Mouse (Mus musculus) hindbrain, embryonic 11.5 days (tissue): ENCODE results near the gene Rtkn. TPM values are rescaled to one million over a fixed set of nuclear protein-coding genes. Genes with fewer than 3 reads are reported as not detected.

ENCODE experiments used
- ATAC-seq: fragments of 200-750 bp; cut with Nextera tagmentation; 2 replicates; pipeline ENCODE4 v1.8.0; 2017; ENCODE audit warnings: mild to moderate bottlenecking, moderate TSS enrichment, moderate library complexity; ENCODE audit not compliant: low FRiP score
- DNase-seq: peaks from one replicate; pipeline ENCODE4 v3.0.0-alpha.2; 2015; ENCODE audit warnings: low spot score
- H3K27ac ChIP-seq: fragments of 300-500 bp; sonication (generic); 2 replicates; pipeline ENCODE4 v1.5.1; 2014; ENCODE audit warnings: mild to moderate bottlenecking, low read depth, low read length
- H3K27me3 ChIP-seq: fragments of 300-500 bp; sonication (generic); 2 replicates; pipeline ENCODE4 v1.6.1; 2014; ENCODE audit warnings: mild to moderate bottlenecking, low read length, moderate library complexity, mixed read lengths; ENCODE audit not compliant: control insufficient read depth, insufficient read depth
- H3K36me3 ChIP-seq: fragments of 300-500 bp; sonication (generic); 2 replicates; pipeline ENCODE4 v1.6.1; 2014; ENCODE audit warnings: mild to moderate bottlenecking, low read length, moderate library complexity, mixed read lengths; ENCODE audit not compliant: control insufficient read depth, insufficient read depth
- H3K4me1 ChIP-seq: fragments of 300-500 bp; sonication (generic); replicated peaks from 2 replicates; pipeline ENCODE4 v1.6.1; 2014; ENCODE audit warnings: low read length, mixed read lengths; ENCODE audit not compliant: control insufficient read depth, insufficient read depth
- H3K4me2 ChIP-seq: fragments of 300-500 bp; sonication (generic); replicated peaks from 2 replicates; pipeline ENCODE4 v1.6.1; 2014; ENCODE audit warnings: mild to moderate bottlenecking, low read depth, low read length
- H3K4me3 ChIP-seq: fragments of 300-500 bp; sonication (generic); 2 replicates; pipeline ENCODE4 v1.5.1; 2014; ENCODE audit warnings: low read depth, low read length
- H3K9ac ChIP-seq: fragments of 300-500 bp; sonication (generic); 2 replicates; pipeline ENCODE4 v1.6.1; 2014; ENCODE audit warnings: low read depth, low read length
- H3K9me3 ChIP-seq: fragments of 300-500 bp; sonication (generic); 2 replicates; pipeline ENCODE4 v1.6.1; 2016; ENCODE audit warnings: low read length; ENCODE audit not compliant: control insufficient read depth
- WGBS: fragments of 180-500 bp; shearing (Covaris S2); extraction: QIAGEN DNeasy Blood & Tissue Kit; methylation state at CpG from one replicate; pipeline ENCODE4 v1.1.7; 2014; 5-methylcytosine and 5-hydroxymethylcytosine counted together
- polyA plus RNA-seq: library from polyadenylated mRNA; unstranded; fragments of >200 nt; fragmentation: Nextera tagmentation; extraction: Ambion mirVana; gene quantifications from 2 replicates; pipeline ENCODE4 v1.2.1, GENCODE M21; 2014

Rtkn gene
- 17.7 and 18.3 TPM in 2 replicates for polyA plus RNA-seq

GRCm38 (mm10) chr6:83134951-83135513 lies at the start of gene Rtkn:
TSS of gene Rtkn (plus strand) at chr6:83135463.
- DNase-seq (no peak), ATAC-seq (no peak)
- Histone ChIP-seq H3K27me3 (no peaks in the 10 kb centered on the region), H3K4me2 (peak within 1 kb of the TSS; percentile 87), H3K9me3 (no peaks in the 10 kb centered on the region), H3K4me1 (peaks cover 9% of the 10 kb centered on the region; the same call in 1 of the 2 replicates), H3K36me3 (no peaks in the 10 kb centered on the region), H3K9ac (peak within 1 kb of the TSS; percentile 53; the same call in 1 of the 2 replicates), H3K27ac (peak within 1 kb of the TSS; percentile 99; the same call in 1 of the 2 replicates), H3K4me3 (peak within 1 kb of the TSS; percentile 62)
- 59% methylated on average over 7 of the region's 7 CpGs for WGBS

GRCm38 (mm10) chr6:83086121-83087035 lies 48.9 kb upstream of the Rtkn start, which contains the start of gene Lbx2:
TSS of gene Lbx2 (plus strand) at chr6:83086367.
- DNase-seq, result no peak
- Histone ChIP-seq H3K27ac (no peak within 1 kb of the TSS), H3K4me2 (no peak within 1 kb of the TSS; the same call in 1 of the 2 replicates), H3K27me3 (peaks cover 70% of the 10 kb centered on the region), H3K36me3 (no peaks in the 10 kb centered on the region), H3K4me1 (peaks cover 4% of the 10 kb centered on the region; the same call in 1 of the 2 replicates), H3K4me3 (no peak within 1 kb of the TSS; the same call in 1 of the 2 replicates), H3K9me3 (no peaks in the 10 kb centered on the region), H3K9ac (no peak within 1 kb of the TSS)
- no peak for ATAC-seq
- WGBS, result 3% methylated on average over 28 of the region's 42 CpGs

- H3K4me3 ChIP-seq, result peak overlapping the region; percentile 23
- peaks cover 4% of the 10 kb centered on the region; the same call in 1 of the 2 replicates for H3K4me1 ChIP-seq
- ATAC-seq (no peak), DNase-seq (peak; percentile 56)
- H3K27ac ChIP-seq, result no peak overlapping the region
- H3K9me3 ChIP-seq, result no peaks in the 10 kb centered on the region
- peaks cover 68% of the 10 kb centered on the region for H3K27me3 ChIP-seq
- no peaks in the 10 kb centered on the region for H3K36me3 ChIP-seq
- 2% methylated on average over 47 of the region's 47 CpGs for WGBS
- no peak overlapping the region for H3K9ac ChIP-seq
- peak overlapping the region; percentile 37 for H3K4me2 ChIP-seq
Measured at GRCm38 (mm10) chr6:83087205-83087925, 47.9 kb upstream of the Rtkn start.

- Histone ChIP-seq H3K27me3 (peaks cover 63% of the 10 kb centered on the region), H3K4me1 (peaks cover 4% of the 10 kb centered on the region; the same call in 1 of the 2 replicates), H3K9ac (no peak overlapping the region), H3K27ac (no peak overlapping the region), H3K9me3 (no peaks in the 10 kb centered on the region), H3K36me3 (no peaks in the 10 kb centered on the region), H3K4me3 (peak overlapping the region; percentile 23), H3K4me2 (no peak overlapping the region)
- WGBS, result 5% methylated on average over 9 of the region's 9 CpGs
- DNase-seq (no peak), ATAC-seq (no peak)
Measured at GRCm38 (mm10) chr6:83087926-83088260, 47.4 kb upstream of the Rtkn start.

- Histone ChIP-seq H3K4me3 (no peak overlapping the region), H3K4me1 (peaks cover under 1% of the 10 kb centered on the region; the same call in 1 of the 2 replicates), H3K9ac (no peak overlapping the region), H3K9me3 (no peaks in the 10 kb centered on the region), H3K4me2 (no peak overlapping the region), H3K27me3 (peaks cover 21% of the 10 kb centered on the region), H3K36me3 (no peaks in the 10 kb centered on the region), H3K27ac (no peak overlapping the region)
- 48% methylated on average over 6 of the region's 6 CpGs for WGBS
- ATAC-seq (no peak), DNase-seq (no peak)
Measured at GRCm38 (mm10) chr6:83092416-83093127, 42.7 kb upstream of the Rtkn start.

- H3K9me3 ChIP-seq, result no peaks in the 10 kb centered on the region
- WGBS, result 44% methylated on average over 6 of the region's 6 CpGs
- no peak overlapping the region for H3K9ac ChIP-seq
- H3K4me1 ChIP-seq, result no peaks in the 10 kb centered on the region
- H3K36me3 ChIP-seq, result no peaks in the 10 kb centered on the region
- H3K4me2 ChIP-seq, result no peak overlapping the region
- H3K27me3 ChIP-seq, result no peaks in the 10 kb centered on the region; the same call in 1 of the 2 replicates
- no peak for DNase-seq
- H3K4me3 ChIP-seq, result no peak overlapping the region
- no peak overlapping the region for H3K27ac ChIP-seq
- ATAC-seq, result no peak
Measured at GRCm38 (mm10) chr6:83095968-83096367, 39.3 kb upstream of the Rtkn start.

GRCm38 (mm10) chr6:83098411-83098810 lies 36.9 kb upstream of the Rtkn start:
- WGBS, result 86% methylated on average over 2 of the region's 2 CpGs
- H3K27me3 ChIP-seq, result no peaks in the 10 kb centered on the region; the same call in 1 of the 2 replicates
- H3K36me3 ChIP-seq, result no peaks in the 10 kb centered on the region
- H3K4me2 ChIP-seq, result no peak overlapping the region
- H3K27ac ChIP-seq, result no peak overlapping the region
- peaks cover 8% of the 10 kb centered on the region; the same call in 1 of the 2 replicates for H3K4me1 ChIP-seq
- ATAC-seq (no peak), DNase-seq (no peak)
- H3K4me3 ChIP-seq, result no peak overlapping the region
- H3K9ac ChIP-seq, result no peak overlapping the region
- H3K9me3 ChIP-seq, result no peaks in the 10 kb centered on the region

- Histone ChIP-seq H3K9me3 (no peaks in the 10 kb centered on the region), H3K27me3 (no peaks in the 10 kb centered on the region), H3K4me1 (peaks cover 8% of the 10 kb centered on the region; the same call in 1 of the 2 replicates), H3K4me2 (peak within 1 kb of the TSS; percentile 96), H3K9ac (peak within 1 kb of the TSS; percentile 76), H3K27ac (peak within 1 kb of the TSS; percentile 64), H3K4me3 (peak within 1 kb of the TSS; percentile 56), H3K36me3 (no peaks in the 10 kb centered on the region)
- ATAC-seq (peak; percentile 87), DNase-seq (peak; percentile 84)
- WGBS, result 1% methylated on average over 20 of the region's 25 CpGs
Measured at GRCm38 (mm10) chr6:83101316-83101687, 34.0 kb upstream of the Rtkn start, which contains the start of the genes Ccdc142 and Gm42688. TSS of gene Ccdc142 (plus strand) at chr6:83101601. TSS of gene Gm42688 (plus strand) at chr6:83101617.
